Mouse (Mus musculus): ENCODE measurements around the gene Aplp1. TPM values are rescaled to one million over a fixed set of nuclear protein-coding genes. Genes with fewer than 3 reads are reported as not detected.
"Not testable (repeated sequence)": the region's sequence is repeated elsewhere in the genome, so short reads cannot be mapped to it uniquely, and the experiment has no call there.

Gene Aplp1
- total RNA-seq (2021), result 1 to 10 TPM; 3.5 to 4.2 TPM
- long read RNA-seq, experiment 1, transcript Aplp1-201 (17 exons, 2,343 nt), result major isoform, 5 of 5 reads
- long read RNA-seq, experiment 1, partial matches to known transcripts, result 0 of 5 reads
- long read RNA-seq, experiment 1, other reads (novel, unspliced or antisense), result 0 of 5 reads
- long read RNA-seq, experiment 2, transcript Aplp1-201 (17 exons, 2,343 nt), result major isoform, 7 of 7 reads
- long read RNA-seq, experiment 2, partial matches to known transcripts, result 0 of 7 reads
- long read RNA-seq, experiment 2, other reads (novel, unspliced or antisense), result 0 of 7 reads

DNA sequence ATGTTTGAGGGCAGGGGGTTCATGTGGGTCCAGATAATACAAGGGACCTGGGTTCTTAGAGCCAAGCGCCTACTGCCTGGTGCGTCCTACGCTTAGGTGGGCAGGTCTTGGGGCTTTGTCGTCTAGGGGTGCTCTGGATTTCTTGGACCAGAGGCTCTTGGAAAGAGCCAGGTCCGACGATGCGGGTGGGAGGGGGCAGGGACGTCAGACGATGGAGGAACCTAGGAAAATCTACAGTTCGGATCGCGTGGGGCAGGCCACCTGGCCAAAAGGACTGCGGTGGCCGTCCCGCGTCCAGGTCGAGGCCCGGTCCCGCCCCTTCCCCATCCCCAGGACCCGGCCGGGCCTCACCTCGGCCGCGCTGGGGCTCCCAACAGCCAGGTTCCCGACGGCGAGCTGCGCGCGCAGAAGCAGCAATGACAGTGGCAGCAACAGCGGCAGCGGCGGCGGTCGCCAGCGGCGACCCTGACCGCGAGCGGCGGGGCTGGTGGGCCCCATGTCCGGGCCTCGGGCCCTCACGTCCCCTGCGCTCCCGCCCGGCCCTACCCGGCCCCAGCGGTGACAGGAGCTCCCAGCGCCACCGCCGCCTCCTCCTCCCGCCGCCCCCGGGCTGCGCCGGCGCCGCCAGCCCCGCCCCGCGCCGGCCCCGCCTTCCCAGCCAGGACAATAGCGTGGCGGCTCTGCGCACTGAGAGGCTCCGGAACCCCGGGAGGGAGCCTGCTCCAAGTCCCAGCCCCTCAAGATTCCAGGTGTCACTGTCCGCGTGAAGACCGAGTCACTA lies at the start of gene Aplp1:
Gene Aplp1 (minus strand): TSS at position 565 of the 781 bp plus-strand sequence.
- peak in 1 of 2 experiments; percentile 37 for DNase-seq (ENCODE audit: low spot score in 2 of 2)

- no peak for DNase-seq (ENCODE audit: low spot score in 2 of 2)
These were observed 48.1 kb upstream of the Aplp1 start, which contains the start of gene Prodh2 for GRCm38 (mm10) chr7:30493401-30493931. TSS of gene Prodh2 (plus strand) at chr7:30493622.

GRCm38 (mm10) chr7:30492765-30493164 lies 47.4 kb upstream of the Aplp1 start:
- DNase-seq (ENCODE audit: low spot score in 2 of 2), result peak; percentile 61 to 76

DNA sequence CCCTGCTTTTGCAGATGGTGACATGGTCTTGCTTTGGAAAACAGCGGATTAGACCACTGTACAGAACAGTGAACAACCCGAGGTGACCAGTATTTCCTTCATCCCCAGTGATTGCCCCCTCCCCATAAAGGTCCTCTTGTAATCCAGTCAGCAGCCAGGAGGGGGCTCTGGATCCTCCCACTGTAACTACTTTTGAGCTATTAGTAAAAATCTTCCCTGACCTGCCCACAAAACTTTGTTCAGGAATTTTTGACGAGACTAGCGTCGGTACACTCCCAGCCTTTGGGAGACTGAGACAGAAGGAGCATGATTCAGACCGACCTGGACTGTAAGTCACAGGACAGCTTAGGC lies 45.6 kb upstream of the Aplp1 start:
- DNase-seq (ENCODE audit: low spot score in 2 of 2), result no peak

- peak in 1 of 2 experiments; percentile 33 for DNase-seq (ENCODE audit: low spot score in 2 of 2)
These were observed 45.1 kb upstream of the Aplp1 start for GRCm38 (mm10) chr7:30490251-30490956.

DNA sequence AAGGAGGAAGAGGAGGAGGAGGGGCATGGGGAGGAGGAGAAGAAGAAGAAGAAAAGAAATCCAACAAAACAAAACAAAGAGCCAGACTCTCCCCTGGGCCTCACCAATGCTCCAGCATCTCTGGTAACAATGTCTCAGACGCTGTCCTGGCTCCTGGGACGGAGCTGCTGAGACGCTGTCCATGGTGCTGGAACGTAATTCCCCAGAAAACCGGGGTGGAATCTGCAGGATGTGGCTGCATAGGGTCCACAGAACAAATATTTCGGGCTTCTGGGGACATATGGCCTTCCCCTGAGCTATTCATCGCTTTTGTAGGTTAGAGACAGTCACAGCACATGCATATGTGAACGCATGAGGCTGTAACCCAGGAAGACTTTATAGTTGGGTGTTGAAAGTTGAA lies 38.9 kb upstream of the Aplp1 start:
- no peak for DNase-seq (ENCODE audit: low spot score in 2 of 2)

- no peak for DNase-seq (ENCODE audit: low spot score in 2 of 2)
These were observed 32.4 kb upstream of the Aplp1 start for GRCm38 (mm10) chr7:30477415-30478381.

DNA sequence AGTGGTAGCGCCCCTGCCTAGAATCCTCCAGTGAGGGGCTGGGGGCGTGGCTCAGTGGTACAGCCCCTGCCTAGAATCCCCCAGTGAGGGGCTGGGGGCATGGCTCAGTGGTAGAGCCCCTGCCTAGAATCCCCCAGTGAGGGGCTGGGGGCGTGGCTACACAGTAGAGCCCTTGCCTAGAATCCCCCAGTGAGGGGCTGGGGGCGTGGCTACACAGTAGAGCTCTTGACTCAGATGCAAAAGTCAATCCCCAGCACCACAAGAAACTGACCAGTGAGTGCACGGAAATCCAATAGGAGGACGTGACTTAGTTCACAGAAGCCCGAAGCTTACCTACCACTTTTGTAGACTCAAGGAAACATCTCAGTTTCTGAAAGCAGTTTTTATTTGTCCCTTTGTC lies 30.8 kb upstream of the Aplp1 start:
- DNase-seq (ENCODE audit: low spot score in 2 of 2), result not testable (repeated sequence)

- DNase-seq (ENCODE audit: low spot score in 2 of 2), result no peak
These were observed 29.7 kb upstream of the Aplp1 start for GRCm38 (mm10) chr7:30474999-30475398.

GRCm38 (mm10) chr7:30472411-30472810 lies 27.1 kb upstream of the Aplp1 start:
- no peak for DNase-seq (ENCODE audit: low spot score in 2 of 2)

- no peak for DNase-seq (ENCODE audit: low spot score in 2 of 2)
These were observed 19.5 kb upstream of the Aplp1 start for GRCm38 (mm10) chr7:30464816-30465300.

GRCm38 (mm10) chr7:30463996-30464395 lies 18.7 kb upstream of the Aplp1 start:
- DNase-seq (ENCODE audit: low spot score in 2 of 2), result no peak

- no peak for DNase-seq (ENCODE audit: low spot score in 2 of 2)
These were observed 18.2 kb upstream of the Aplp1 start for GRCm38 (mm10) chr7:30463568-30463967.

DNA sequence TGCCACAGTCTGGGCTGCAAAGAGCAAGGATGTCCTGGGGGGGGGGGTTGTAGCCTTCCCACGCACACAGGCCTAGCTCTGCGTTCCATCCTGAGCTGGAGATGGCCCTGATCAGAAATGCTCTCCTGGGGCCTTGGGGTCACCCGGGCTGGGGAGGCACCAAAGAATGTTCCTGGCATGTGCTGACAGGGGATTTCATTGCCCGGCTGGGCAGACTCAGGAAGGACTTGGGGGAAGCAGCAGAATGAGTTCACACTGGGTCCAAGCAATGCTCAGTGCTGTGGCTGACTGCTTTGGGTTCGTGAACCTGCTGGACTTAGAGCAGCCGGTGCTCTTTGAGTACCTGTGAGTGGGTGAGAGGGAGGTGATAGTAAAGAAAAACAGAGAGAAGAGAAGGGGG lies 14.1 kb upstream of the Aplp1 start:
- no peak for DNase-seq (ENCODE audit: low spot score in 2 of 2)

DNA sequence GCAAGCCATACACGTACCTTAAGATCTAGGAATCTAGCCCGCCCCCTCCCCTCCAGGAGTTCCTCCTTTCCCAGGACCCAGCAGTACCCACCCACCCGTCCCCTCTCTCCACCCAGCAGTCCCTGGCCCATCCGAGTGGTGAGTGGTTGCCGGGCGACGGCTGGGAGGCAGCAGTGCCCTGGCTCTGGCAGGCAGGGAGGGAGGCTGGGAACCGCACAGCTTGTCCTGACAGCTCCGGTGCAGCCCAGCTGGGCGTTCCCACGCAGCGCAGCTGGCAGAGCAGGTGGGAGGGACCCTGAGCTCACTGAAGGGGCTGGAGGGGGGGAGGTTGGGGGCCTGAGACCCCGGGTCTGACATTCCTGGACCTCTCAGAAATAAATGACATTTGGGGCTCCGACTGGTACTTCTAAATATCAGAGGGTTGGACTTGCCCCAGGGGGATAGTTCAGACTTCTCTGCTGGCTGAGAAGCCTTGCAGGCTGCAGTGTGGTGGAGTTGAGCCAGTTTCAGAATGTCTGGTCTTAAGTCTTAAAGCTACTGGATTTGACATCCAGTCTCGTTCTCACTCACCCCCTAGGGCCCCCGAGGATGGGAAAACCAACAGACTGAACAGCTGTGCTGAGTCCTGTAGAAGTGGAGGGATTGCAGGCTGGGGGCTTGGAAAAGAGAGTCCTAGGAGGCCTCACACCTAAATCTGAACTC lies 12.4 kb upstream of the Aplp1 start, which contains the start of the genes Kirrel2 and Nphs1:
Gene Kirrel2 (minus strand): TSS at position 62 of the 702 bp plus-strand sequence.
Gene Nphs1 (plus strand): TSS at position 687 of the 702 bp plus-strand sequence.
- no peak for DNase-seq (ENCODE audit: low spot score in 2 of 2)

DNA sequence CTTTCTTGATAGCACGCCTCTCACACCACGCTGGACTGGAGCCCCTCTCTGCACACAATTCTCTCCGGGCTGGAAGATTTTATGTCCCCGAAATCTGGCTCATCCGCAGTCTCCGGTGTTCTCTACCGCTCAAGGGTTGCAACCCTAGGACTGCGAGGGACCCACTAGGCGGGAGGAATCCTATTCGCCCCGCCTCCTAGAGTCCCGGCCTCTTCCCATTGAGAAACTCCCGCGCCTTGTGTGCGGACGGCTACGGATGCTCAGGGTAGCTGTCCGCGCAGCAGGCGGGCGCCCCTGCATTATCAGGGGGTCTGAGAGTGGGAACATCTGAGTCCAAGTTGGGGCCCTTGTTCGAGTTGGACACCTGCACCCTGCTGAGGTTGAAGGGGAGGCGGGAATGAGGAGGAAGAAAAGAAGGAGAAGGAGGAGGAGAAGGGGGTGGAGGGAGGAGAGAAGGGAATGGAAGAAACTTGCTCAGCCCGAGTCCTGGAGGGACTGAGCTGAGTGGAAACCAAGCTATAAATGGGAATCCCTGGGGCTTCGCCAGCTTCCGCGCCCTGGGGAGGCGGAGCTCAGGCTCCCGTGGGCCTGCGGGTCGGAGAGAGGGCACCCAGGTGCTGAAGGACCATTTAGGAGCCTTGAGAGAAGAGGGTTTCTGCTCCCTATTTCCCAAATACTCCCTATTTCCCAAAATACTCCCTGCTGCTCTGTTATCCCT lies 11.7 kb upstream of the Aplp1 start:
- DNase-seq (ENCODE audit: low spot score in 2 of 2), result no peak

DNA sequence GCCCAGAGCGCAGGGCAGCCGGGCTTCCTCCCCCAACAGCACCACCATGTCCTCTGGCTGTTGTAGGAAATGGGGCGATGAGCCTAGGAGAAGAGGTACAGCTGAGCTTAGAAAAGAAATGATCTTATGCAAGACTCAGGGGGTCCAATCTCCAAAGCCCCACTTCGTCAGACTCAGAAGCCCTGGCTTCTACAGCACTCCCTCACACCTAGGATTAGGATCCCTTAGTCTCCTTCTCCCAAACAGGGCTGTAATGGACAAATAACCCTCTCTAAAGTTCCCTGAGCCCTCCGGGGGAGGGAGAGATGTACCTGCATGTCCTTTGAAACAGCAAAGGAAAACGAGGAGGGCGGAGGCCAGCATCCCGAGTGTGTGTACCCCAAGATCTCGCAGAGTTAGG lies 11.2 kb upstream of the Aplp1 start:
- DNase-seq (ENCODE audit: low spot score in 2 of 2), result no peak

DNA sequence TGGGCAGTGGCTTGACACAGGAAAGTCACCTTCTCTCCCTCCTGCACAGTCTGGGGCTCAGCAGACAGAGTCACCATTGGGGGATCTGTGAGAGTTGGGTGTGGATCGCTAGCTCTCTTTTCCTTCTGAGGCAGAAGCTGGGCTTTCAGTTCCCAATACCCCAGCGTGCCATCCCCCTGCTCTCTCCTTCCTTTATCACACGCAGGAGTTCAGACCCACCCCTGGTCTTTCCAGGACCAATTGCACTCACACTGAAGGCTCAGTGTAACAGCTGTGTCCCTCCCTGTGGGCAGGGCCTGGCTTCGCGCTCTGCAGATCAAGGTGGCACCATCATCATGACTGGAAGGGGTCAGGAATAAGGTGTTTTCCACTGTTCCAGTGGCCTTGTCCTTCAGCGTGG lies 8.9 kb upstream of the Aplp1 start:
- no peak for DNase-seq (ENCODE audit: low spot score in 2 of 2)

- DNase-seq (ENCODE audit: low spot score in 2 of 2), result no peak
These were observed 8.4 kb upstream of the Aplp1 start for GRCm38 (mm10) chr7:30453766-30454165.

All from gastrocnemius, postnatal 4 days (tissue).